Mouse (Mus musculus): Measurements from ENCODE around the gene Thumpd2. TPM values are rescaled to one million over a fixed set of nuclear protein-coding genes. Genes with fewer than 3 reads are reported as not detected.

Gene Thumpd2
- polyA plus RNA-seq, 1 experiment from 2014 or later = 18.8 TPM

GRCm38 (mm10) chr17:81031830-81032442 lies 32.9 kb downstream of the Thumpd2 start:
- Histone ChIP-seq H3K27ac (no peak overlapping the region), H3K4me1 (no peaks in the 10 kb centered on the region), H3K9me3 (no peaks in the 10 kb centered on the region), H3K4me3 (no peak overlapping the region), H3K9ac (no peak overlapping the region), H3K36me3 (peaks cover 66% of the 10 kb centered on the region), H3K27me3 (no peaks in the 10 kb centered on the region), H3K4me2 (no peak overlapping the region)
- no peak for ATAC-seq (ENCODE audit: insufficient number of reproducible peaks, insufficient read depth, low FRiP score, low TSS enrichment, low read depth)
- WGBS = 89% methylated on average over 3 of the region's 3 CpGs

- no peak overlapping the region for H3K4me2 ChIP-seq
- ATAC-seq (ENCODE audit: insufficient number of reproducible peaks, insufficient read depth, low FRiP score, low TSS enrichment, low read depth) = no peak
- no peak overlapping the region for H3K27ac ChIP-seq
- no peak overlapping the region for H3K4me3 ChIP-seq
- no peaks in the 10 kb centered on the region for H3K9me3 ChIP-seq
- peaks cover 69% of the 10 kb centered on the region for H3K36me3 ChIP-seq
- WGBS = 93% methylated on average over 6 of the region's 6 CpGs
- no peak overlapping the region for H3K9ac ChIP-seq
- no peaks in the 10 kb centered on the region for H3K4me1 ChIP-seq
- H3K27me3 ChIP-seq = no peaks in the 10 kb centered on the region
These were observed 37.6 kb downstream of the Thumpd2 start for GRCm38 (mm10) chr17:81027331-81027730.

DNA sequence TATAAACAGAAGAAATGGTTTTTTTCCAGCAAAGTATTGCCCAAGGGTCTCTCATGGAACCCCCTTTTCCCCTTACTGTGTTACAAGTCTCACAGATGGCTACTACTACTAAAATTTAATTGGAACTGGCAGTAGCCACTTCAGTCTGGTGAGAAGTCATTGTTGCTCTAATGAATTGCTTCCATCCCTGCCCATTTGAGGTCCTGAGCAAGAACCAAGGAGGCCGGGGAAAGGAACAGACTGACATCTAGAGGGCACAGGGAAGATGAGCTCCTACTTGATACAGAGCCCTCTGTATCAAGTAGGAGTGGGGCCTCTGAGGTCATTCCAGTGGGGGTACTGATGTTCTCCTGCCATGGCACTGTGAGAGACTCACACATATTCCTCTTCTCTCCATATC lies 47.8 kb downstream of the Thumpd2 start:
- 35% methylated on average over 1 of the region's 1 CpGs for WGBS
- Histone ChIP-seq H3K27ac (no peak overlapping the region), H3K27me3 (no peaks in the 10 kb centered on the region), H3K36me3 (no peaks in the 10 kb centered on the region), H3K9ac (no peak overlapping the region), H3K4me1 (no peaks in the 10 kb centered on the region), H3K9me3 (no peaks in the 10 kb centered on the region), H3K4me2 (no peak overlapping the region), H3K4me3 (no peak overlapping the region)
- no peak for ATAC-seq (ENCODE audit: insufficient number of reproducible peaks, insufficient read depth, low FRiP score, low TSS enrichment, low read depth)

- no peak overlapping the region for H3K4me2 ChIP-seq
- H3K27me3 ChIP-seq = no peaks in the 10 kb centered on the region
- no peaks in the 10 kb centered on the region for H3K4me1 ChIP-seq
- no peaks in the 10 kb centered on the region for H3K36me3 ChIP-seq
- WGBS = 56% methylated on average over 4 of the region's 4 CpGs
- H3K4me3 ChIP-seq = no peak overlapping the region
- no peak overlapping the region for H3K9ac ChIP-seq
- H3K9me3 ChIP-seq = no peaks in the 10 kb centered on the region
- H3K27ac ChIP-seq = no peak overlapping the region
- ATAC-seq (ENCODE audit: insufficient number of reproducible peaks, insufficient read depth, low FRiP score, low TSS enrichment, low read depth) = no peak
These were observed 49.0 kb downstream of the Thumpd2 start for GRCm38 (mm10) chr17:81015814-81016447.

DNA sequence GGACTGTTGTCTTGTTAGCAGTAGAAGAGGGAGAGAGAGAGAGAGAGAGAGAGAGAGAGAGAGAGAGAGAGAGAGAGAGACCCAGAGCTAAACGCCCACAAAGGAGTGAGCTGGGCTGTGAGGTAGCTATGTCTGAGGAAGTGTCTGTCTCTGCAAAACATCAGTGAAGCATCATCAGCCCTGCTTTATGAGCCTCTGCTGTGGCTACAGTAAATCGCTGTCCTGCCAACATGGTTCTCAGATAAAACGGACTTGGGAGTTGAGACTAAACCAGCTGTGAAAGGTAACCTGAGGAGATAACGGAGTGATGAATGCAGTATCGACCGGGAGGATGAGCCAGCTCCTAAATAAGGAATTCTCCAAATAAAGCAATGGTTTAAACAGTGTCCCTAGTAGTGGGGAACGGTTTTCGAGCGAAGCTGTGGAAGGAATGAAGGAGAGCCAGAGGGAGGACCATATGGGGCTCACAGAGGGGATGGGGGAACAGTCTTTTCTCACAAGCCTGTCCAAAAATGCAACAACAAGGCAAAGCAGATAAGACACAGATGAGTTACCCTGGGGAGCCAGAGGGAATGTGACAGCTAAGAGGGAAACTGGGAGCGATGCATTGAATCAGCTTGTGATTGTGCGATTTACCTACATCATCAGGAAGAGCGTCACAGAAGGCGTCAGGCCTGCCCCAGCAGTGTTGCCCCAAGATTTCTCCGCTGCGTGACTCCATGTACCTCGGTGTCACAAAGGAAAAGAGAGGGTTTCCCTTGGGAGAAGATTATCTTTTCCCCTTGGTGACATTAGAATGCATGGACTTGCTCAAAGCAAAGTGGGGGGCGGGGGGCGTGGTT lies 53.8 kb downstream of the Thumpd2 start:
- H3K4me3 ChIP-seq = no peak overlapping the region
- no peak overlapping the region for H3K9ac ChIP-seq
- 77% methylated on average over 18 of the region's 18 CpGs for WGBS
- H3K4me2 ChIP-seq = no peak overlapping the region
- H3K27me3 ChIP-seq = no peaks in the 10 kb centered on the region
- no peaks in the 10 kb centered on the region for H3K36me3 ChIP-seq
- no peak for ATAC-seq (ENCODE audit: insufficient number of reproducible peaks, insufficient read depth, low FRiP score, low TSS enrichment, low read depth)
- H3K27ac ChIP-seq = no peak overlapping the region
- H3K9me3 ChIP-seq = no peaks in the 10 kb centered on the region
- 0 out of 2 replicates have a peak, but pooled peaks cover 5% of the 10 kb centered on the region for H3K4me1 ChIP-seq

DNA sequence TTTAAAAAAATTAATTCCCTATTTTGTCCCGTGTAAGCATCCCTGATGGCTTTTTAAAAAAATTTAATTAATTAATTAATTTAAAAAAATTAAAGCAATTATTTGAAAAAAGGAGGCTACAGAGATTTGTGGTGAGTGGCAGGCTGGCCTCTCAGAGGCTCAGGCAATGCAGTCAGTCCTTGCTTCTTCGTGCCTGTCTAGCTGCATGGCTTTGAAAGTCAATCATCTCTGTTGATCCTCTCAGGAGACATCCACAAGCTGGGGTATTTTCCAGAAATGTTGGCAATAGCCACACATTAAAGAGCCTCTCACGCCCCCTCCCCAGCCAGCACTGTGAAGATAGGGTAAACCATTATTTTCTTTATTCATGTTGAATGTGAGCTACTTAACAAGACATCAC lies 54.7 kb downstream of the Thumpd2 start:
- H3K27me3 ChIP-seq = no peaks in the 10 kb centered on the region
- H3K4me1 ChIP-seq = 0 out of 2 replicates have a peak, but pooled peaks cover 5% of the 10 kb centered on the region
- ATAC-seq (ENCODE audit: insufficient number of reproducible peaks, insufficient read depth, low FRiP score, low TSS enrichment, low read depth) = no peak
- H3K27ac ChIP-seq = no peak overlapping the region
- no peaks in the 10 kb centered on the region for H3K9me3 ChIP-seq
- no peaks in the 10 kb centered on the region for H3K36me3 ChIP-seq
- no peak overlapping the region for H3K4me3 ChIP-seq
- WGBS = 66% methylated on average over 3 of the region's 3 CpGs
- no peak overlapping the region for H3K9ac ChIP-seq
- H3K4me2 ChIP-seq = no peak overlapping the region

DNA sequence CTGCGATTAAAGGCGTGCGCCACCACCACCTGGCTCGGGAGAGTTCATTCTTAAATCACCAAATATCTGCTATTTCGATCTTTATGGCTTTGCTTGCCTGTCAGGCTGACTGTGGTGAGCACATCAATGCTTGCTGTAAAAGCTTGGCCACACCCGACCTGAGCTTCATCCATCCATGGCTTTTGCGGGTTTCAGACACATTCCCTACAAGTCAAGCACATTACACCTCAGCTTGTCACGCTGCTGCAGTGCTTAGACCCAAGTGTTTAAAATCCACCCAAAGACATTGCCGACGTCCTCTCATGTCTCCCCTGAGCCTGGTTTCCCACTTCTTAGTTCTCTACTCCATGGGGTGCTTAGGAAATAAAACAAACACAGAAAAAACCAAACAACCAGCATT lies 55.8 kb downstream of the Thumpd2 start:
- no peaks in the 10 kb centered on the region for H3K27me3 ChIP-seq
- WGBS = 89% methylated on average over 10 of the region's 10 CpGs
- H3K9ac ChIP-seq = no peak overlapping the region
- no peaks in the 10 kb centered on the region for H3K9me3 ChIP-seq
- H3K36me3 ChIP-seq = no peaks in the 10 kb centered on the region
- H3K4me1 ChIP-seq = 0 out of 2 replicates have a peak, but pooled peaks cover 5% of the 10 kb centered on the region
- H3K27ac ChIP-seq = no peak overlapping the region
- ATAC-seq (ENCODE audit: insufficient number of reproducible peaks, insufficient read depth, low FRiP score, low TSS enrichment, low read depth) = no peak
- H3K4me2 ChIP-seq = no peak overlapping the region
- no peak overlapping the region for H3K4me3 ChIP-seq

GRCm38 (mm10) chr17:81005292-81005691 lies 59.6 kb downstream of the Thumpd2 start:
- H3K36me3 ChIP-seq = no peaks in the 10 kb centered on the region
- H3K4me2 ChIP-seq = no peak overlapping the region
- H3K4me1 ChIP-seq = peaks cover 13% of the 10 kb centered on the region
- no peaks in the 10 kb centered on the region for H3K9me3 ChIP-seq
- no peak overlapping the region for H3K4me3 ChIP-seq
- ATAC-seq (ENCODE audit: insufficient number of reproducible peaks, insufficient read depth, low FRiP score, low TSS enrichment, low read depth) = no peak
- 59% methylated on average over 8 of the region's 8 CpGs for WGBS
- H3K9ac ChIP-seq = no peak overlapping the region
- no peak overlapping the region for H3K27ac ChIP-seq
- H3K27me3 ChIP-seq = no peaks in the 10 kb centered on the region

GRCm38 (mm10) chr17:81004454-81004853 lies 60.4 kb downstream of the Thumpd2 start:
- Histone ChIP-seq H3K9ac (no peak overlapping the region), H3K4me2 (no peak overlapping the region), H3K36me3 (no peaks in the 10 kb centered on the region), H3K4me3 (no peak overlapping the region), H3K27ac (no peak overlapping the region), H3K27me3 (no peaks in the 10 kb centered on the region), H3K9me3 (no peaks in the 10 kb centered on the region), H3K4me1 (peaks cover 9% of the 10 kb centered on the region)
- ATAC-seq (ENCODE audit: insufficient number of reproducible peaks, insufficient read depth, low FRiP score, low TSS enrichment, low read depth) = no peak
- WGBS = 62% methylated on average over 11 of the region's 11 CpGs

GRCm38 (mm10) chr17:81002130-81002529 lies 62.8 kb downstream of the Thumpd2 start:
- no peak overlapping the region for H3K27ac ChIP-seq
- no peak for ATAC-seq (ENCODE audit: insufficient number of reproducible peaks, insufficient read depth, low FRiP score, low TSS enrichment, low read depth)

DNA sequence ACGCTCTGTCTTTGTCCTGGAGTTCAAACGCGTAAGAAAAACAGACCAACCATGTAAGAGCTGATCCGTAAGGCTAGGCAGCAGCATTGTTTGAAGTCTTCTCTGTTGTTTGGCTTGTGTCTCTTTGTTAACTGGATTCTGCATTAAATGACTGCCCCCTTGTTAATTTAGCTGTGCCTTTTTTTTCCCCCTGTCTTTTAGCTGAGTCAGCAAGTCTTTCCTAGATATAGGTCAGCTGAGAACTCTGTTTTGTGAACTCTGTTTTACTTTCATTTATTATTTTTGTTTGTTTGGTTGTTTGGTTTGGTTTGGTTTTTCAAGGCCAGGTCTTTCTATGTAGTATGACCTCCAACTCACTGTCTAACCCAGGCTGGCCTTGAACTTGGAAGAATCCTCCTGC lies 63.2 kb downstream of the Thumpd2 start:
- H3K4me1 ChIP-seq = peaks cover 12% of the 10 kb centered on the region
- no peaks in the 10 kb centered on the region for H3K36me3 ChIP-seq
- 75% methylated on average over 4 of the region's 4 CpGs for WGBS
- no peak for ATAC-seq (ENCODE audit: insufficient number of reproducible peaks, insufficient read depth, low FRiP score, low TSS enrichment, low read depth)
- 0 out of 2 replicates have a peak, but pooled peaks cover under 1% of the 10 kb centered on the region for H3K9me3 ChIP-seq
- H3K9ac ChIP-seq = no peak overlapping the region
- no peak overlapping the region for H3K4me2 ChIP-seq
- no peaks in the 10 kb centered on the region for H3K27me3 ChIP-seq
- H3K27ac ChIP-seq = no peak overlapping the region
- H3K4me3 ChIP-seq = no peak overlapping the region

More at GRCm38 (mm10) chr17:81002130-81002529, 62.8 kb downstream of the Thumpd2 start:
- Histone ChIP-seq H3K4me2 (no peak overlapping the region), H3K9ac (no peak overlapping the region), H3K27me3 (no peaks in the 10 kb centered on the region), H3K4me3 (no peak overlapping the region), H3K4me1 (peaks cover 12% of the 10 kb centered on the region), H3K9me3 (no peaks in the 10 kb centered on the region), H3K36me3 (no peaks in the 10 kb centered on the region)
- 49% methylated on average over 5 of the region's 5 CpGs for WGBS
